Mouse (Mus musculus): Measurements from ENCODE around the gene Nsd2. TPM values are rescaled to one million over a fixed set of nuclear protein-coding genes. Genes with fewer than 3 reads are reported as not detected.
A peak's percentile ranks its signal among the peaks of the same experiment; 100 is the strongest.

The Nsd2 gene
- polyA plus RNA-seq (2015; fragmentation: Nextera tagmentation; extraction: Ambion mirVana), result 45.8 and 47.6 TPM in 2 replicates

DNA sequence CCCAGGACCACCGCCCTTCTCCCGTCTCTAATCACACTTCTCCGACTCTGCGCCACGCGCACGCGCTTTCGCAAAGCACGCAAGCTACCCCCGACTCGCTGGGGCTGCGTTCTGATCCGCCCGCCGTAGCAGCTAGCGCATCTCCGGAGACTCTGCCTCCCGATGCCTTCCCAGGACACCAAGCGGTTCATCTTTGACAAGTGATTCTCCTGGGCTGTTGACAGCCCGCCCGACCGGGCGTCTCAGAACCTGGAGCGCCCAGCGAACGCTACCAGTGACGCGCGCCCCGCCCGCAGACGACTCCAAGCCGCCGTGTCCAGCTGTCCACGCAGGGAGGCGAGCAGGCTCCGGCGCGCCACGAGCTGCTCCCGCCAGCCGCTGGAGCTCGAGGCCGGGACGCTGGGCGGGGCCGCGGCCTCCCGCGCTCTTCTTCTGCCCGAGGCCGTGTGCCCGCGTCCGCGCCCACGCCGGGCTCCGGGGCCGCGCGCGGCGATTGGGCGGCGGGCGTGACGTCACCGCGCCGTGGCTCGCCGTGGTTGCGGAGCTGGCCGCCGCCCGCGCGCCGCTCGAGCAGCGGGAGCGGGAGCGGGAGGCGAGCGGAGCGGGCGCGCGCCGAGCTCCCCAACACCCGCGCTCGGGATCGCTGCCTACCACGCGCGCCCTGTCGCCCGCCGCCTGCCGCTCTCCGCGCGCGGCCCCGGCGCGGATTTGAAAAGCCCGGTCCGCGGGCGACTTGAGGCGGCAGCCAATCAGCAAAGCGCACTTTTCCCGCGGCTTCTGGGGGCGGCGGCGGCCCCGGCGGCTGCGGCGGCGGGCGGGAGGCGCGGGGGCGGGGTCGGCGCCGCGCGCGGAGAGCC, at the start of gene Nsd2:
Gene Nsd2, plus strand, starts transcription at position 850 of the 857 bp plus-strand sequence.
- Histone ChIP-seq H3K4me2 (peak within 1 kb of the TSS; percentile 81), H3K9me3 (no peaks in the 10 kb centered on the region), H3K36me3 (no peaks in the 10 kb centered on the region), H3K4me1 (peaks cover 29% of the 10 kb centered on the region), H3K9ac (peak within 1 kb of the TSS; percentile 99), H3K27ac (peak within 1 kb of the TSS; percentile 97), H3K27me3 (no peaks in the 10 kb centered on the region), H3K4me3 (peak within 1 kb of the TSS; percentile 99)
- WGBS, result under 1% methylated on average over 66 of the region's 136 CpGs
- peak; percentile 83 for ATAC-seq (ENCODE audit: insufficient number of reproducible peaks, insufficient read depth, low FRiP score, low TSS enrichment, low read depth)

DNA sequence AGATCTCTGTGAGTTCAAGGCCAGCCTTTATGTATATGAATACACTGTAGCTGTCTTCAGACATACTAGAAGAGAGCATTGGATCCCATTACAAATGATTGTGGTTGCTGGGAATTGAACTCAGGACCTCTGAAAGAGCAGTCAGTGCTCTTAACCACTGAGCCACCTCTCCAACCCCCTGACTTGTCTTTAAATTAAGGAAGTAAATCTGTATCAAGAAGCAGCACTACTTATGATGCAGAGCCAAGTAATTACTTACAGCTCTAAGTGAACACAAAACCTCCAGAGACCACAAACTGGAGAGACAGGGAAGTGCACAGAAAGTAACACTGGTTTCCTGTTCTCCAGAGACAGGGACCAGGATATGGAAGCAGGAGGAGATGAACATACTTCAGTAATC, 43.3 kb upstream of the Nsd2 start:
- H3K36me3 ChIP-seq, result peaks cover 49% of the 10 kb centered on the region
- ATAC-seq (ENCODE audit: insufficient number of reproducible peaks, insufficient read depth, low FRiP score, low TSS enrichment, low read depth), result no peak
- no peak overlapping the region for H3K4me3 ChIP-seq
- no peak overlapping the region for H3K27ac ChIP-seq
- no peaks in the 10 kb centered on the region for H3K9me3 ChIP-seq
- no peak overlapping the region for H3K9ac ChIP-seq
- no peak overlapping the region for H3K4me2 ChIP-seq
- H3K27me3 ChIP-seq, result no peaks in the 10 kb centered on the region
- H3K4me1 ChIP-seq, result peaks cover 16% of the 10 kb centered on the region

DNA sequence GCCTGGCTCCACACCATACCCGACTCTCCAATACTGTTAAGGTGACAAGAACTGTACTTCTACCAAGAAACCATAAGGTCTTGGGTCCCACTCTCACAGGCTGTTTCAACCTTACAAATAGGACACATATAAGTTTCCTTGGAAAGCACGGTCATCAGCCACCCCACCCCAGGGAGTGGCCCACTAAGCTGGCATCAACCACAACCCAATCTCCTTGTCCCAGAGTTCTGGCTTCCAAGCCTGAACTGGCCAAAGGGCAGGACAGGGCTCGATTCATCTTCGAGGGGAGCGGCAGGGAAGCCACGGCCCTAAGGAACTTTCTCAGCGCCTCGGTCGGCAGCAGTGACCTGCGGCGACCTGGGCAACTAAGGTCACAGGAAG, 38.6 kb upstream of the Nsd2 start:
- peaks cover 22% of the 10 kb centered on the region for H3K4me1 ChIP-seq
- H3K27ac ChIP-seq, result peak overlapping the region; percentile 83; the same call in 1 of the 2 replicates
- 4% methylated on average over 11 of the region's 11 CpGs for WGBS
- H3K36me3 ChIP-seq, result peaks cover 14% of the 10 kb centered on the region
- H3K4me3 ChIP-seq, result peak overlapping the region; percentile 90
- no peak for ATAC-seq (ENCODE audit: insufficient number of reproducible peaks, insufficient read depth, low FRiP score, low TSS enrichment, low read depth)
- H3K9ac ChIP-seq, result peak overlapping the region; percentile 91
- peak overlapping the region; percentile 90 for H3K4me2 ChIP-seq
- no peaks in the 10 kb centered on the region for H3K9me3 ChIP-seq
- H3K27me3 ChIP-seq, result no peaks in the 10 kb centered on the region

DNA sequence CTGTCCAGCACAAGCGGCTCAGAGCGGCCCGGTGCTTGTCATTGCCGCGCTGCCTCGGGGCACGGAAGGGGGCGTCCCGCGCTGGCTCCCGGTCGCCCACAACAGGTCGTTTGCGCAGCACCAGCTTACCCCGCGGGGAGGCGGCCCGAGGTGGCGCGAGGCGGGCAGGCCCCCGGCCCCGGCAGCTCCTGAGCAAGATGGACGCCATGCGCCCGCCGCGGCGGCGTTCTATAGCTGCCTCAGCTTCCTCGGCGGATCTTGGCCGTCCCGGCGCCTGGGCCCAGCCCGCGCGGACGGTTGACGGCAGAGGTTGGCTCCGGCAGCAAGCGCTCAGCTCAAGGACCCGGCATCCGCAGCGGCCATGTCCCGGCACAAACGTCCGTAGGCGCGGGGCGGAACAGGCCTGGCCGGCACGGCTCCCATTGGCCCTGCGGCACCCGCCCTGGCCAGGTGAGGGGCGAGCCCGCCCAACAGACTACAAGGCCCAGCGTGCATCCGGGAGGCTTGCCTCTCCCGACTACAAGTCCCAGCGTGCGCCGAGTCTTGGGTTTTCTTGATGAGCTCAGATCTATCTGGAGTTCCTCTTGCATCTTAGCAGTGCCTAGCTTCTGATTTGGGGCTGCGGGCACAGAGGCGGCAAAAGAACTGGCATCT, 38.1 kb upstream of the Nsd2 start, which contains the start of gene Letm1:
Gene Letm1, minus strand, starts transcription at position 473 of the 654 bp plus-strand sequence.
- H3K9me3 ChIP-seq, result no peaks in the 10 kb centered on the region
- H3K27me3 ChIP-seq, result no peaks in the 10 kb centered on the region
- WGBS, result under 1% methylated on average over 65 of the region's 65 CpGs
- H3K36me3 ChIP-seq, result peaks cover 9% of the 10 kb centered on the region
- H3K4me3 ChIP-seq, result peak within 1 kb of the TSS; percentile 90
- H3K4me1 ChIP-seq, result peaks cover 22% of the 10 kb centered on the region
- peak within 1 kb of the TSS; percentile 83 for H3K27ac ChIP-seq
- H3K9ac ChIP-seq, result peak within 1 kb of the TSS; percentile 91
- ATAC-seq (ENCODE audit: insufficient number of reproducible peaks, insufficient read depth, low FRiP score, low TSS enrichment, low read depth), result peak; percentile 98
- peak within 1 kb of the TSS; percentile 90 for H3K4me2 ChIP-seq

DNA sequence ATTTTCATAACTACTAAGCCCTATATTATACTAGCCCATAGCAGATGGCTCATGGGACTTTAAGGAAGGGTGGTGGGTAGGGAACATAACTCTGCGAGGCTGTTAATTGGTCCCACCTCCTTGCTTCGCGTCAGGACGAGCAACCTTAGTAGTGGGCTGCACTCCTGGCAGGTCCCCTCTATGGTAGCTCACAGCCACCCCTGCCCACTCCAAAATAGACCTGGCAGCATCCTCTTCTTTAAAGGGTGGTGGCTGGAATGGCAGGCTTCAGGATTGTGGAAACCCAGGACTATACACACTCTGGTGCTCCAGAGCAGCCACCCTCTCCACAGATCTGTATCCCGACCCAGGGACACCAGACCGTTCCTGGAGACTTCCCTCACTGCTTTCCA, 37.5 kb upstream of the Nsd2 start:
- H3K9me3 ChIP-seq, result no peaks in the 10 kb centered on the region
- peak overlapping the region; percentile 91 for H3K9ac ChIP-seq
- 0 out of 2 replicates have a peak overlapping the region, but pooled peaks have one; percentile 83 for H3K27ac ChIP-seq
- ATAC-seq (ENCODE audit: insufficient number of reproducible peaks, insufficient read depth, low FRiP score, low TSS enrichment, low read depth), result peak; percentile 63; the same call in 1 of the 2 replicates
- peak overlapping the region; percentile 90 for H3K4me2 ChIP-seq
- peaks cover 4% of the 10 kb centered on the region; the same call in 1 of the 2 replicates for H3K36me3 ChIP-seq
- H3K4me1 ChIP-seq, result peaks cover 22% of the 10 kb centered on the region
- WGBS, result 12% methylated on average over 6 of the region's 6 CpGs
- H3K4me3 ChIP-seq, result peak overlapping the region; percentile 90
- H3K27me3 ChIP-seq, result no peaks in the 10 kb centered on the region

DNA sequence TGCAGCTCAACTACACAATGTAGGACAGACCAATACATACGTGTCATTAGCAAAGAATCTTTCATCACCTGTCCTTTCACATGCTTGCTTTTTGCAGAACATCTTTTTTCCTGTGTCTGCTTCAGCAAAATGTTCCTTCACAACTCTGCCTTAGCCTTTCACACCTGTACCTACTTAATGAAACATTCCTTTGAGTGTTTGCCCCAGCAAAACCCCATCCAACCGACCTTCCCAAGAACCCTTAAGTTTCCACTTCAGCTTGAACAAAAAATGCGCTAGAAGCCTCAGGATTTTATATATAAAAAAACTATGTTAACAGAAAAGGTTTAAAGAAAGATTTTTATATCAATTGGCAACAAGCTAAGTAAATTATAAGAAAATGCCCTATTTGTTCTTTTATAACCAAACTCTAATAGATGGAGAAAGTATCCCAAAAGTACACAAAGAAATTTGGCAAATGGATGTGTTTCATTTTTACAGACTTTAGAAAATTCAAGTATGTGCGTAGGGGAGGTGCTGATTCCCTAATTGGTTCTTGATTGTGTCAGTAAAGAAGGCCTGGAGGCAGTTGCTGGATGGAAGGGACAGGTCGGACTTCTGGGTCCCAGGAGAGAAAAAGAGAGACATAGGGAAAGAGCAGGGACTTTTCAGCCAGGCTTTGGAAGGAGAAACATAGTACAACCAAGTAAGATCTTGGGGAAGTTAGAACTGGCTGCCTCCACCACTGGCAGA, 28.4 kb upstream of the Nsd2 start:
- H3K4me3 ChIP-seq, result no peak overlapping the region
- no peaks in the 10 kb centered on the region; the same call in 1 of the 2 replicates for H3K9me3 ChIP-seq
- H3K9ac ChIP-seq, result no peak overlapping the region
- no peaks in the 10 kb centered on the region for H3K4me1 ChIP-seq
- no peak overlapping the region for H3K4me2 ChIP-seq
- no peaks in the 10 kb centered on the region for H3K36me3 ChIP-seq
- WGBS, result 72% methylated on average over 5 of the region's 5 CpGs
- no peak overlapping the region for H3K27ac ChIP-seq
- ATAC-seq (ENCODE audit: insufficient number of reproducible peaks, insufficient read depth, low FRiP score, low TSS enrichment, low read depth), result no peak
- no peaks in the 10 kb centered on the region for H3K27me3 ChIP-seq

DNA sequence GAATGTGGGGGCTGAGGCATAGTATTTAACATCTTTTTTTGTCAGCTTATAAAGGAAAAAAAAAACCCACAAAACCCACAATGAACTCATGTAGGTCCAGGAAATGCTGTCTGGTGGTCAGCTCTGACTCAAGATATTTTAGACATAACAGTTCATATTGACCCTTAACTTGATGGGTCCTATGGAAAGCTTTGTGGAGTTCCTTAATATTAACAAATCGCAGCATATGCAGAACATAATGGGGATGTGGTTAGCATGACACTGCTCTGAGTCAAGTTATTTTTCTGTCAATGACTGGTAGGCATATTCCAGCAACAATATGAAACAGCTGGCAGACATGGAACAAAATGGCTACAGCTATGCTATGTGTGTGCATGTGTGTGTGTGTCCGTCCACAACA, 17.2 kb upstream of the Nsd2 start:
- H3K9ac ChIP-seq, result no peak overlapping the region
- H3K4me3 ChIP-seq, result no peak overlapping the region
- H3K9me3 ChIP-seq, result 0 out of 2 replicates have a peak, but pooled peaks cover 8% of the 10 kb centered on the region
- no peaks in the 10 kb centered on the region for H3K4me1 ChIP-seq
- no peak for ATAC-seq (ENCODE audit: insufficient number of reproducible peaks, insufficient read depth, low FRiP score, low TSS enrichment, low read depth)
- H3K4me2 ChIP-seq, result no peak overlapping the region
- no peak overlapping the region for H3K27ac ChIP-seq
- 74% methylated on average over 2 of the region's 2 CpGs for WGBS
- H3K36me3 ChIP-seq, result no peaks in the 10 kb centered on the region
- H3K27me3 ChIP-seq, result no peaks in the 10 kb centered on the region

DNA sequence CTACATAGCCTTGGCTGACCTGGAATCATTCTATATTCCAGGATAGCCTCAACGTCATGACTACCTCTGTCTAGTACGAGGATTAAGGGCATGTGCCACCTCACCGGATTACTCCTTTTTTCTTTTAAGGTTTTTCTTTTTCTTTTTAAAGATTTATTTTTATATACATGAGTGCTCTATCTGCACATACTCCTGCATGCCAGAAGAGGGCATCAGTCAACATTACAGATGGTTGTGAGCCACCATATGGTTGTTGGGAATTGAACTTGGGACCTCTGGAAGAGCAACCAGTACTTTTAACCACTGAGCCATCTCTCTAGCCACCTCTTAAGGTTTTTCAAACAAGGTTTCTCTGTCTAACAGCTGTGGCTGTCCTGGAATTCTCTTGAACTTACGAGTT, 9.0 kb upstream of the Nsd2 start:
- 86% methylated on average over 4 of the region's 4 CpGs for WGBS
- no peak overlapping the region for H3K27ac ChIP-seq
- no peaks in the 10 kb centered on the region for H3K36me3 ChIP-seq
- no peak overlapping the region for H3K4me3 ChIP-seq
- no peaks in the 10 kb centered on the region for H3K27me3 ChIP-seq
- 0 out of 2 replicates have a peak, but pooled peaks cover 3% of the 10 kb centered on the region for H3K9me3 ChIP-seq
- no peak overlapping the region for H3K9ac ChIP-seq
- H3K4me2 ChIP-seq, result no peak overlapping the region
- no peaks in the 10 kb centered on the region for H3K4me1 ChIP-seq
- ATAC-seq (ENCODE audit: insufficient number of reproducible peaks, insufficient read depth, low FRiP score, low TSS enrichment, low read depth), result no peak

DNA sequence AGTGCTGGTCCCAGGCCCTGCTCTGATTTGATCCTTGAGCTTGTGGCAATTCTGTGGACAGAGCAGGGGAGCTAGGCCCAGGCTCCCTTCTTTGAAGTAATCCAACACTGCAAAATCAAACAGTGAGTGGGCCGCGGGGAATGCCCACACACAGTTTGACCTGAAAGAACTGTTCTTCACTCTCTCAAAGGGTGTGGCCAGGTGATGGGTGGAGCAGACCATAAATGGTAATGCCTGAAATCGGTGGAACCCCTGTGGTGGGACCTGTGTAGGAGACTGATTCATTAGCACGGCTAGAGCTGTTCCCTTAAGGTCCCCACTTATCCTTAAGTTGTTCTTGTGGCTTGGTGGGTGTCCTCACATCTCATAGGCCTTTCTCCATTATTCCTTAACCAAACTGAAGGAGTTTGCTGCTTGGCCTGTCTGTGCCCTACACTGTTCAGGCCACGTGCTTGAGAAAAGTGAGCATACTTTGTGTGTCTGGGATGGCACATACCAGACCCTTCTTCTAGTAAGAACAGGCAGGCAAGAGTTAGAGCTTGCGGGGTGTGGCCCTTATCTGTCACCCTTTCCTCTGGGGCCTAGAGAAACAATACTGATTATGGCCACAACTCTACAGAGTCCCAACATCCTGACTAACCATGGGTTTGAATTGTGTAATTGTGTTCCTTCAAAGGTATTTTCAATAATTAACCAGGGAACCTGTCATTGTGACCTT, 4.4 kb upstream of the Nsd2 start:
- Histone ChIP-seq H3K9me3 (no peaks in the 10 kb centered on the region), H3K4me3 (no peak overlapping the region), H3K27me3 (no peaks in the 10 kb centered on the region), H3K36me3 (no peaks in the 10 kb centered on the region), H3K4me1 (peaks cover 12% of the 10 kb centered on the region), H3K27ac (no peak overlapping the region), H3K4me2 (no peak overlapping the region), H3K9ac (no peak overlapping the region)
- ATAC-seq (ENCODE audit: insufficient number of reproducible peaks, insufficient read depth, low FRiP score, low TSS enrichment, low read depth), result no peak
- WGBS, result 85% methylated on average over 6 of the region's 6 CpGs

DNA sequence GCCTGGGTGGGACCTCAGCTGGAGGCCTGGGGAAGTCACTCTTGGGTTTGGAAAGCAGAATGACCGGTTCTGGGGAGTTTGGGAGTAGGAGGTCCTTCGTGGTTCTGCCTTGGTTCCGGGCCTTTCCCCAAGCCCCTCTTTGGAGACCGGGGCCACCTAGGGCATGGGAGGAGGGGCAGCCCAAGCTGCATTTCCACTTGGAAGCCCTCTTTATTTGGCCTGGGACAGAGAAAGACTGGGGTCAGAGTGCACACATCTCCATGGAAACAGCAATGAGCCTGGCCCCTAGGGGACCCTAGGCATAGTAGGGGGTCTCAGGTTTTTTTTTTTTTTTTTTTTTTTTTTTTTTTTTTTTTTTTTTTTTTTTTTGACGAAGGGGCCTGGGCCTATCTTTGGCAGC, 2.4 kb upstream of the Nsd2 start:
- no peaks in the 10 kb centered on the region for H3K9me3 ChIP-seq
- peaks cover 23% of the 10 kb centered on the region for H3K4me1 ChIP-seq
- 8% methylated on average over 5 of the region's 5 CpGs for WGBS
- H3K36me3 ChIP-seq, result no peaks in the 10 kb centered on the region
- H3K27me3 ChIP-seq, result no peaks in the 10 kb centered on the region
- H3K9ac ChIP-seq, result no peak overlapping the region
- no peak overlapping the region for H3K4me3 ChIP-seq
- ATAC-seq (ENCODE audit: insufficient number of reproducible peaks, insufficient read depth, low FRiP score, low TSS enrichment, low read depth), result no peak
- no peak overlapping the region for H3K27ac ChIP-seq
- no peak overlapping the region for H3K4me2 ChIP-seq

Measured in embryonic facial prominence, embryonic 13.5 days (tissue).